ENCODE assay signal across 7 mouse cellular contexts in the genomic region with DNA sequence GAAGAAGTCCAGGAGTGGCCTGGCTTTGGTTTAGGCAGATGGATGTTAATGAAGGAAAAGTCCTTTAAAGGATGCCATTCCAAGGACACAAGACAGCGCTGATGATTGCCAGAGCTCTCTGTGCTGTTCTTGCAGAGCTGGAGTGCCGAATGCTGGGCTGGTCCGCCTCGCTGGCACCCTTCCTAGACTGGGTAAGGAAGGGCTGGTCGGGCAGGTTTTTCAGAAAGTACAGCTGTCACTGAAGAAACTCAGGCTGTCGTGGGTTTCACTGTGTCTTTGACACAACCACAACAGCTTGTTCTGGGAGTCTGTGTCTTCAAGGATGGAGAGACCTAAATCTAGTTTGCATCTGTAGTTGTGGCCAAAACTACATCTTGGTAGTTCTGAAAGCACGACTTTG.
A peak's percentile ranks its signal among the peaks of the same experiment; 100 is the strongest.
DNase-seq lines count a peak whose midpoint lies in the region; ATAC-seq and TF ChIP-seq lines count a peak whose summit lies in the region.

No protein-coding gene starts in this region.

- no peaks in the 10 kb centered on the region for H3K27me3 ChIP-seq in intestine, postnatal 0 days (replicated peaks; ENCODE audit: control insufficient read depth, insufficient read depth, low read length)

- WGBS in intestine, postnatal 0 days, result 33% methylated on average over 7 of the region's 7 CpGs

- no peaks in the 10 kb centered on the region for H3K9me3 ChIP-seq in intestine, postnatal 0 days (ENCODE audit: control insufficient read depth)

- H3K9ac ChIP-seq in intestine, postnatal 0 days (ENCODE audit: low read depth, low read length), result no peak overlapping the region

- H3K27ac ChIP-seq in intestine, postnatal 0 days (ENCODE audit: low read depth, low read length), result no peak overlapping the region

- H3K4me3 ChIP-seq in intestine, postnatal 0 days (ENCODE audit: low read depth, low read length), result no peak overlapping the region

- peak; percentile 73 for DNase-seq in brain, adult 2 months (ENCODE audit: low read depth, low spot score)
- peak; percentile 50 for DNase-seq in lung, postnatal 10 days
- peak; percentile 52 for DNase-seq in urinary bladder, adult 2 months (ENCODE audit: low spot score)
- DNase-seq in adrenal gland, postnatal 4 days (ENCODE audit: low spot score in 2 of 2), result no peak
- DNase-seq in adrenal gland, adult 2 months, result no peak

- TF ChIP-seq CTCF in intestine, postnatal 0 days (IDR thresholded peaks at IDR 0.05; ENCODE audit: low read depth), result no peak

- peak; percentile 61; the same call in 1 of the 2 replicates for ATAC-seq in cerebellum, adult (ENCODE audit: insufficient number of reproducible peaks, low FRiP score, low TSS enrichment)
- peak; percentile 46; the same call in 1 of the 2 replicates for ATAC-seq in intestine, postnatal 0 days

- no peak overlapping the region for H3K4me2 ChIP-seq in intestine, postnatal 0 days (replicated peaks; ENCODE audit: low read depth)

- H3K4me1 ChIP-seq in intestine, postnatal 0 days (replicated peaks; ENCODE audit: control insufficient read depth, insufficient read depth, low read length), result 0 out of 2 replicates have a peak, but pooled peaks cover 4% of the 10 kb centered on the region

- 0 out of 2 replicates have a peak, but pooled peaks cover 4% of the 10 kb centered on the region for H3K36me3 ChIP-seq in intestine, postnatal 0 days (ENCODE audit: control insufficient read depth, insufficient read depth)

Comparison
In these comparisons a context has a peak if more than half of its experiments do, and no peak if none do; other contexts are left out.
1. DNase-seq: peak in brain, adult 2 months (single experiment), lung, postnatal 10 days (single experiment) and urinary bladder, adult 2 months (single experiment); none in adrenal gland, postnatal 4 days (0 of 2) and adrenal gland, adult 2 months (single experiment).